Mouse (Mus musculus): ENCODE data around the gene Polr3c.
"Not testable (repeated sequence)": the region's sequence is repeated elsewhere in the genome, so short reads cannot be mapped to it uniquely, and the experiment has no call there.

Gene Polr3c

DNA sequence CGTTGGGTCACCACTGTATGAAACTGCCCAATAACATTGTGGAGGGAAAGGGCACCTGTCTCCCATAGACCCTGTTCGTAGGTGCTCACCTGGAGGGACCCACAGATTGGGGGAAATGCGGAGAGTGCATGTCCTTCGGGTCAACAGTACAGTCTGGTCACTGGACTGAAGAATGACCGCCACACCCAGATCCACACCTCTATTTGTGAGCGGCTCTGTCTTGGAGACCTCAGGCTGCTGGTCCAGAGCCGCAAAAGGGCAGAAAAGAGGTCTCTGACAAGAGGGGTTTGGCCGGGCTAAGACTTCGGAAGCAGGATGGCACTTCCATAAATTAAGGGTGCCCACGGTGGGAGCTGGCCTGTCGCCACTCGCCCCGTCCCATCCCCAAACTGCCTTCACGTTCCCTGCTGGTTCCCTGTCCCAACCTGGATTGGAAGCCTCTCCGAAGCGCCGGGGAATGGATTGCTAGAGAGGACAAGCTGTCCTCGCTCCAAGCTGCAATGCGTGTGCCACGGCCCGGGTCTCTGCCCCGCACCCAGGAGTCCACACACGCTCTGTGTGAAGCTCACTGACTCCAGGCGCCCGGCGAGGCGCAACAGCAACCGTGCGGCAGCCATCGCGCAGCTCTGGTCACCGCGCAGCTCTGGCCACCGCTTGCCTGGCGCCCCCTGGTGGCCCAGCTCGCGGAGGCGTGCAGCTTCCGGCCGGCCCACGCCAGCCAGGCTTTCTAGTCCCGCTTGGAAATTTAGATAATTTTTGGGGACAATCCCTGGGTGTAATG lies 19.3 kb downstream of the Polr3c start, which contains the start of gene Nudt17:
Gene Nudt17 (minus strand): TSS at position 660 of the 781 bp plus-strand sequence.
- peak; percentile 79 for DNase-seq (ENCODE audit: low spot score)

DNA sequence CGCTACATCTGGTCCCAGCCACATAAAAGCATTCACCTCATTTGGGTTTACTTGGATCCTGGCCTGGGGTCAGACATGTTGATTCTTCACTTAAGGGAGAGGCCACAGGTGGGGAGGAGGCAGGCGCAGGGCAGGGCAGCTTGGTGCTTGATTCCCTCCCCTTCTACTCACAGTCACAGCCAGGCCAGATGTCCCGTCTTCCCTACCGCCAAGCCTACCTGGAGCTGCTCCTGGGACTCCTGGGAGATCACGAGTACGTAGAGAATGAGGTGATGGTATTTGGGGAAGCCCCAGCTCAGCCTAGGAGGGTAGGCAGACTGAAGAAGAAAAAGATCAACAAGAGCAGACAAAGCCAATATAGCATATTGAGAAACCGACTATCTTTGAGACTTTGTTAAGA lies 20.4 kb downstream of the Polr3c start:
- DNase-seq (ENCODE audit: low spot score), result no peak

DNA sequence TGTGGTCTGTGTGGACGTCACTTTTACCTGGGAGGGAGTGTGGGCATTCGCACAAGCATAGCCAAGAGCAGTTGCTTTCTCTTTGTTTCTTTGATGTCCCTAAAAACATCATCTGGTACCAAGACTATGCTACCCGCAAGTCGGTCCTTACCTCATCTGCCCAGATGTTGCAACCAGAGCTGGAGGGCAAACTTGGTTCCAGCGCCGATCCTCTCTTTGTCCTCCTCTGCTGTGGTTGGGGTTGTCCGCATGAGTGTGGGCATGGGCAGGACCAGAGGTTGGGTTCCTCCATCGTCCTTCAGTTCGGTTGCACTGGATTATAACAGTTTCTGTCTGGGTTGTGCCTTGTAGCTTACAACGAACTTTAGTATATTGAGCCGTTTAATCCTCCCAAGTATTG lies 21.2 kb downstream of the Polr3c start:
- DNase-seq (ENCODE audit: low spot score), result no peak

DNA sequence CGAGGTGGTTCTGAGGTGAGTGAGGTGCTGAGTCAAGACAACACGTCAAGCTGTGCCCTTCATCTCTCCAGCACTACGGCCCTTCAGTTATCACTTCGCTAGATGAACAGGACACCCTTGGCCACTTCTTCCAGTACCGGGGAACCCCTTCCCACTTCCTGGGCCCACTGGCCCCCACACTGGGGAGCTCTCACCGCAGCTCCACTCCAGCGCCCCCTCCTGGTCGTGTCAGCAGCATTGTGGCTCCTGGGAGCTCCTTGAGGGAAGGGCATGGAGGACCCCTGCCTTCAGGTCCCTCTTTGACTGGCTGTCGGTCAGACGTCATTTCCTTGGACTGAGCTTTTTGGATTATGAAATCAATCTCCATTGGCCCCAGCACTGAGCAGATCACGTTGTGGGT lies 22.6 kb downstream of the Polr3c start:
- no peak for DNase-seq (ENCODE audit: low spot score)

DNA sequence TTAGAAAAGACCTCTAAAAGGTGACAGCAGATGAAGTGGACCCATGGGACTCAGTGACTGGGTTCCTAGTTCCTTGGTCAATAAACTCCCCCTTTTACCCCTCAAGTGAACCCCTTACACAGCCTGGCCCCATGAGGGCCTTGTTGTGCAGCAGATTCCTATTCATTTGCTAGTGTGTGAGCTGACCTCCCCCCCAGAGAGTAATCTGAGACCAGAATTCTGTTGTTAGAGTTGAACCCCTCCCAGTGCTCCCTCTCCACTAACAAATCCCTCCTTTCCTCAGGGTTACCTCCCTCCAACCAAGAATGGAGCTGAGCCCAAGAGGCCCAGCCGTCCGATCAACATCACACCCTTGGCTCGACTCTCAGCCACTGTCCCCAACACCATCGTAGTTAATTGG lies 26.4 kb downstream of the Polr3c start:
- no peak for DNase-seq (ENCODE audit: low spot score)

DNA sequence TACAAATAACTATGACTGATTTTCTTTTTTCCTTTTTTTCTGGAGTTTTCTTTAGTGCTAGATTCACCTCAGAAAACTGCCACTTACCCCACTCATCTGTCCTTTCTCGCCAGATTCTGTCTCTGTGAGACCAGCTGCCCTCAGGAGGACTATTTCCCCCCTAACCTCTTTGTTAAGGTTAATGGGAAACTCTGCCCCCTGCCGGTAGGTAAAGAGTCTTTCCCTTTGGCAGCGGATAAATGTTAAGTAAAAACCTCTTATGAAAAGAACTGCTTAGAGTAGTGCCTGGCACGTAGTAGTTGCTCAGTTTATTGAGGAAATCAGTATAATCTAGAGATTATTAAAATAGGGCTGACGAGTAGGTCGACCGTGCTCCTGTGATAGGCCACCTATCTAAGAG lies 27.1 kb downstream of the Polr3c start:
- no peak for DNase-seq (ENCODE audit: low spot score)

DNA sequence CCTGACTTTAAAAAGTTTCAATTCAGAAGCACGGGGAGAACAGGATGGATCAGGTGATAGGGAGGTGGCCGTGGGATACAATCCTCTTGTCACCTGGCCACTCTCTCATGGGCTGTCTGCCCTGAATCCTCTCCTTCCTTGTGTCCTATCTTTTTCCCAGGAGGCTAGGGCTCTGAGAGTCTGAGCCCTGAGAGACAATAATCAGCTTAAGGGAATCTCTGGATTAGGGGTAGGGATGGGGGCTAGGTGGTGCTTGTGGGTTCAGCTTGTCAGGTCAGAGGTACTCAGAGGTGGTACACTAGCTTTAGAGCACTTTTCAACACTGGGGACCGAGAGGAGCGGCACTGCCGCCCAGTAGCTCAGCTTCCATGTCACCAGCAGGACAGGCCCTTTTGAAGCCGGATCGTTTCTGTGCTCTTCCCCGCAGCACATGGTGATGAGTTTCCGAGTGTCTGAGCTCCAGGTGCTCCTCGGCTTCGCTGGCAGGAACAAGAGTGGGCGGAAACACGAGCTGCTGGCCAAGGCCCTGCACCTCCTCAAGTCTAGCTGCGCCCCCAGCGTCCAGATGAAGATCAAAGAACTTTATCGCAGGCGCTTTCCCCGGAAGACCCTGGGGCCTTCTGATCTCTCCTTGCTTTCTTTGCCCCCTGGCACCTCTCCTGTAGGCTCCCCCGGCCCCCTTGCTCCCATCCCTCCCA lies 28.3 kb downstream of the Polr3c start:
- DNase-seq (ENCODE audit: low spot score), result no peak

DNA sequence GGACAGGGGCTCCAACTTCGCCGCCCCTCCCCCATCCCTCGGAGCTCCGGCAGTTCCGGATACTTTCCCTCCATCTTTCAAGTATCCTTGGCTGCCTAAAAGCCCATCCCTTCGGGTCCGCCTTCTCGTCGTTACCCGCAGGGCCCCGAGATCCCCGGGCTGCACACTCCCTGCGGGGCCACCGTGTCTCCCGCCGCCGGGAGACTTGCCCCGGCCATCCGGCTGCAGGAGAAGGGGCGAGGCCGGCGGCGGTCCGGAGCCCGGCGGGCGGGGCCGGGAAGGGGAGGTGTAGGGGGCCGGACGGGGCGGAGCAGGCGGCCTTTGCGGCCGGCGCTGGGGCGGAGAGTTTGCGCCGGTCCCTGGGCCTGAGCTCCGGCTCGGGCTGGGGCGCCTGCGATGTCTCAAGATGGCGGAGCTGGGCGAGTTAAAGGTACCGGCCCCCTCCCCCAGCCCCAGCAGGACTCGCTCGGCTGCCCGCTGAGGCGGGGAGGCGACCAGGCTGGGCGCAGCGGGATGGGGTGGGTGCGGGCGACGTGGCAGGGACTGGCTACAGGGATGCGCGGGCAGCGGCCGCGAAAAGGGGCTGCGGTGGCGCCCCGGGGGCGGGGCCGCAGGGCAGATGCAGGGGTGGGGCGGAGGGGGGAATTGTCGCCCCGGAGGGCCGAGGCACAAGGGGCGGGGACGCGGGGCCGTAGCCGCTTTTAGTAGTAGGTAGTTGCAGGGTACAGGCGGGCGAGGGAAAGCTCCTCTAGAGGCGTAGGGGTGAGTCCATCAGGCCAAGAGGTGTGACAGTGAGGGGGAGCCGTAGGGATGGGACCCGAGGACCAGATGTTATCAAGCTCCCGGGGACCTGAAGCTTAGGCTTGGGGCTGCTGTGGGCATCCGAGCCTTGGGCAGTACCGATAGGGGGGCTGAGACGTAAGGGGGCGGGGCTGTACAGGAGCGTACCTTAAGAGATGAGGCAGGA lies 30.4 kb downstream of the Polr3c start:
- DNase-seq (ENCODE audit: low spot score), result peak; percentile 84

DNA sequence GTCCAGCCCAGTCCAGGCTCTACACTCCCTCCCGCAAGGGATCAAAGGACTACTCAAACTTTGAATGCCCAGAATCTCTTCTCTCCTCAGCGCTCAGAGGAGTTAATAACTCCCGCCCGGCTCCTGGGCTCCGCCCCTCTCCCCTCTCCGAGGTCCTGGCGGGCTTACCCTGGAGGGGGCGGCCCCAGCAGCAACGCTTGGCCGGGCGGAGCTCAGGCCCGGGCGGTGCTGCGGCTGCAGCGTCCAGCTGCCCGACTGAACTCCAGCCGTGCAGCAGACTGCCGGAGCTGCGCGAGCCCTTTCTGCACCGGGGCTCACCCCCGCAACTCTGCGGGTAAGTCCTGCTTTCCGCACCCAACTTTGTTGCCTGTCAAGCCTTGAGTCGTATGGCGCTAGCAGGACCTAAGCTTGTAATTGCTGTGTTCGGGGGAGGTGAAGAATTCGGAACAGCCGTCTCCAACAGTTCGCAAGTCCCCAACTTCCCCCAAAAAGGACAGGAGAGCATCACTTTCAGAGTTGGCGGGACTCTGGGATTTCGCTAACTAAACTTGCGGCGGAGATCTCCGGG lies 31.1 kb downstream of the Polr3c start, which contains the start of gene Pias3:
Gene Pias3 (plus strand): TSS at position 187 of the 568 bp plus-strand sequence.
- DNase-seq (ENCODE audit: low spot score), result peak; percentile 78

DNA sequence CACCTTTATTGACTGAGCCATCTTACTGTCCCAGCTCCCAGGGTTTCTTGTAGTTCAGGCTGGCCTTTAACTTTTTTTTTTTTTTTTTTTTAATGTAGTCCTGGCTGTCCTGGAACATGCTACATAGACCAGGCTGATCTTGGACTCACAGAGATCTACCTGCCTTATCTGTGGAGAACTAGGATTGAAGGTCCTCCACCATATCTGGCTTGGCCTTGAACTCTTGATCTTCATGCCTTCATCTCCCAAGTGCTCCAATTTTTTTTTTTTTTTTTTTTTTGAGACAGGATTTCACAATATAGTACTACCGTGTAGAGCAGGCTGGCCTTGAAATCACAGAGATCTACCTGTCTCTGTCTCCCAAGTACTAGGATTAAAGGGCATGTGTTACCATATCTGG lies 33.8 kb downstream of the Polr3c start:
- DNase-seq (ENCODE audit: low spot score), result no peak

DNA sequence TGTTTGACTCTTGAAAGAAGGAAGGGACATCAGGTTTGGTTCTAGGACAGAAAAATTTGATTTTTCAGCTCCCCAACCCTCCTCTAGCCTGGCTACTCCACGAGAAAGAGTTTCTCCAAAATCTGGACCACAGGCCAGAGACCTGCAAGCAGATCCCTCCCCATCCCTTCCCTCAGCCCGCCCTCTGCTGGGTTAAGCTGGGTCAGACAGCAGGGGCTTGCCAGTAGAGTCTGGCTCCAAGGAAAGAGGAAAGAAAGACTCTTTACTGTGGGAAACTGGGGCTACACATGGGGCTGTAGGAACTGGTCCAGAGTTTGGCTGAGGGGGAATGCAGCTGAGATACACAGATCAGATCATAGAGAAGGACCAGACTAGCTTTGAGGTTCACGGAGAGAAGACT lies 34.9 kb downstream of the Polr3c start:
- peak; percentile 46 for DNase-seq (ENCODE audit: low spot score)

DNA sequence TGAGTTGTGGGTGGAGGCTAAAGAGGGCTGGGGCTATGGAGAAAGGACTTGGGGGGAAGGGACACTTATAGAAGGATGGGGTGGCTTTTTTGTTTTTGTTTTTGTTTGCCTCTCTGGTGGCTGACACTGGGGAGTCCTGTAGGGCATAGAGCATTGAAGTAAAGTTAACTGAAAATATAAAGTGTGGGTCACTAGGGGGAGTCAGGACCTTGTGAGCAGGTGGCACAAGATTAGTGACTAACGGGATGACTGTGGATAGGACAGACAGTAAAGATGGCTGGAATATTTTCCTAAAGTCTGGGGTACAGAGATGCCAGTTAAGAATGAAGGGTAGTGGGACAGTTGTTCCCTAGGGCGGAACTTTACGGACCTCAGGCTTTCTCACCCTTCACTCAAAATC lies 37.1 kb downstream of the Polr3c start:
- DNase-seq (ENCODE audit: low spot score), result no peak

DNA sequence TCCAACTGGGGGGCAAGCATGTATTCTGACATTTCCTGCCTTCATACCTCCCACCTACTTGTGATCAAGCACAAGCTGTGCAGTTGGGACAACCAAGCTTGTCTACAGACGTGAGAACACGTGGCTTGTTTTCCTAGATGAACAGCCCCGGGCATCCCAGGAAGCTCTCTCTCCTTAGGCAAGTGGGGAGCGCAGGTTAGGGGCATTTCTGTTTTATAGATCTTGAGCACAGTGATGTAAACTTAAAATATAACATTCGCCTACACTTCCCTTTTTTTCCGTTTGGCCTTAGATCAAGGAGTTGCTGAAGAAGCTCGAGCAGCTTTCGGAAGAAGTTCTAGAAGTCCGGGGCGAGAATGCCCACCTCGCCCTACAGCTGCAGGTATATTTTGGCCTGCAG lies 38.6 kb downstream of the Polr3c start:
- no peak for DNase-seq (ENCODE audit: low spot score)

DNA sequence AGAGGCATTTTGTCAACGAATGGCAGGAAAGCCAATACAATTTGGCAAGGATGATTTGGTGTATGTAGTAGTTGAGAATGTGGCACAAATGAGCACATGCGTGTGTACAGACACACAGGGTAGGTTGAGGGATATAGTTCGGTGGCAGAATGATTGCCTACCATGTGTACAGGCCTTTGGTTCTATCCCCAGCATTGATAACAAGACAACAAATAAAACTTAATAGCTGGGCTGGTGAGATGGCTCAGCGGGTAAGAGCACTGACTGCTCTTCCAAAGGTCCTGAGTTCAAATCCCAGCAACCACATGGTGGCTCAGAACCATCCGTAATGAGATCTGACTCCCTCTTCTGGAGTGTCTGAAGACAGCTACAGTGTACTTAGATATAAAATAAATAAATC lies 41.4 kb downstream of the Polr3c start:
- DNase-seq (ENCODE audit: low spot score), result not testable (repeated sequence)

DNA sequence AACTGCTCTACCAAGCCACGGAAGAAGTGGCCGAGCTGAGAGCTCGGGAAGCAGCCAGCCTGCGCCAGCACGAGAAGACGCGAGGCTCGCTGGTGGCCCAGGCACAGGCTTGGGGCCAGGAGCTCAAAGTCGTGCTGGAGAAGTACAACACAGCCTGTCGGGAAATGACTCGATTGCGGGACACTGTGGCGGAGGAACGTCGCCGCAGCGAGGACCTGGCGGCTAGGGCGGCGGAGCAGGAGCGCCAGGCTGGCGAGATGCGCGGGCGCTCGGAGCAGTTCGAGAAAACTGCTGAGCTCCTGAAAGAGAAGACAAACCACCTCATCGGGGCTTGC lies 42.6 kb downstream of the Polr3c start:
- DNase-seq (ENCODE audit: low spot score), result no peak

DNA sequence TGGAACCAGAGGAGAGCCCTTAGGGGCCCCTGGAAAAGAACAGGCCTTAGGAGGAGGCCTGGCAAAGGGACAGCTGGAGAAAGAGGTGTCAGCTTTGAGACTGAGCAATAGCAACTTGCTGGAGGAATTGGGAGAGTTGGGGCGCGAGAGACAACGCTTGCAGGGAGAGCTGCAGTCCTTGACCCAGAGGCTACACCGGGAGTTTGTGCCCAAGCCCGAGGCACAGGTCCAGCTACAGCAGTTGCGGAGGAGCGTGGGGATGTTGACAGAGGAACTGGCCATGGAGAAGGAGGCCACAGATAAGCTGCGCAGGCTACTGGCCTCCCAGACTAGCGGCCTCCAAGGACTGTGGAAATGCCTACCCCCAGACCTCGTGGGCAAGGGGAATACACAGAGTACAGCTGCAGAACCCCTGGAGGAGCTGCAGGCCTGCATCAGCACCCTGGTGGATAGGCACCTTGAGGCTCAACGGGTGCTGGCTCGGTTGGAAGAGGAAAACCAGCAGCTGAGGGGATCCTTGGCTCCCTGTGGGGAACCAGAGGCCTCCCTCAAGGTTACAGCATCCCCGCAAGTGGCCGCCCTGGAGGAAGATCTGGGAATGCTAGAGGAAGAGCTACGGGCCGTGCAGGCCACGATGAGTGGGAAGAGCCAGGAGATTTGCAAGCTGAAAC lies 43.1 kb downstream of the Polr3c start:
- DNase-seq (ENCODE audit: low spot score), result no peak

DNA sequence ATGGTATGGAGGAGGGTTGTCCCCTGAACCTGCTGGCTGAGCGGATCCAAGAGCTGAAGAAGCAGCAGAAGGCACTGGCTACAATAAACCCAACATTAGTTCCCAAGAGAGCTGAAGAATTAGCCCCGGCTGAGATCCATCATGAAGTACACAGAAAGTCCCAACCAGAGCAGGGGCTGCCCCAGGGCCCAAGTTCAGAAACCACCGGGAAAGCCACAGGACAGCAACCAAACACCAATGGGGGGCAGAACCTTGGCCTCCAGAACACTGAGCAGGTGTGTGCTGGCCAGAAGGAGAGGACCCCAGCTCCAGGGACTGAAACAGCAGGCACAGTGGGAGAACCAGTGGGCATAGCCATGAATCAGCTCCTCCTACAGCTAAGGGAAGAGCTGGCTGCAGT lies 43.9 kb downstream of the Polr3c start:
- DNase-seq (ENCODE audit: low spot score), result no peak

DNA sequence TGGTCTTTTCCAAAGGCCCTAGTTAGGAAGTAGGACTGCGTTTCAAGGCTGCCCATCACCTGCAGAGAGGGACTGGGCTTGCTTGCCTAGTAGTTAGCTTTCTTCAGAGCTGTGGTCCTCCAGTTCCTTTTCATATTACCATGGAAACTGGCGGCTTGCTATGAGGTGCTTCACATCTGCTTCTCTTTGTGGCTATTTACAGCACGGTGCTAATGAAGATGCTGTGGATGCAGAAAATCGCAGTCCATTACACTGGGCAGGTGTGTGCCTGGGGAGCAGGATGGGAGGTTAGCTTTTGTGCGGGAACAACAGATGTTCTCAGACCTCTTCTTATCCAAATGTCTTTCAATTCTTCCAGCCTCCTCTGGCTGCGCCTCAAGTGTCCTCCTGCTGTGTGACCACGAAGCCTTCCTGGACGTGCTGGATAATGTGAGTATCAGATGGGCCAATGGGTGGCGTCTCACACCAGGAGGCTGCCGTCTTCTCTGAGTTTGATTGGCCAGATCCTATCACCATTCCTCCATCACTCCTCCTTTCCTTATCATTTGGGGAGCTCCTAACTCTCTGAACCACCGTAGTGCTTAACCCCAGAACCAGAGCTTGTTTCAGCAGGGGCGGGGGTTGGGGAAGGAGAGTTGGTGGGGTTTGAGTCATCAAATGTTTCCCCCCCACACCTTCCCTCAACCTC lies 47.0 kb downstream of the Polr3c start:
- DNase-seq (ENCODE audit: low spot score), result no peak

DNA sequence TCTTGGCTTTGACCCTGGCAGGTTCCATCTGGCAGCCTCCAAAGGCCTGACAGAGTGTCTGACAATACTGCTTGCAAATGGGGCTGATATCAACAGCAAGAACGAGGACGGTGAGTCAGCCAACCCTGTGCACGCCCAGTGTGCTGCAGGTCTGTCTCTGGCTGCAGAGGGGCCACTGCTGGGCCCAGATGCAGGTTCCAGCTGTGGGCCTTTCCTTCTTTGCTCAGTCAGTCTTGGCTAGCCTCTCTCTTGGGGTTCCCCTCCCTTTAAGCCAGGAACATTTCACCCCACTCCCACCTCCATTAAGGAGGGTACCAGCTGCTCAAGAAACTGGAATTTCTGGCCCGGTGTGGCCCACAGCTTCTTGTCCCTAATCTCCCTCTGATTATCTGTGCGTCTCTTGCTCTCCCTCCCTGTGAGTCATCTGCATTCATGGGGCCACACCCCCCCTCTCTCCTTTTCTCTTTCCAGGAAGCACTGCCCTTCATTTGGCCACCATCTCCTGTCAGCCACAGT lies 48.2 kb downstream of the Polr3c start:
- DNase-seq (ENCODE audit: low spot score), result no peak

DNA sequence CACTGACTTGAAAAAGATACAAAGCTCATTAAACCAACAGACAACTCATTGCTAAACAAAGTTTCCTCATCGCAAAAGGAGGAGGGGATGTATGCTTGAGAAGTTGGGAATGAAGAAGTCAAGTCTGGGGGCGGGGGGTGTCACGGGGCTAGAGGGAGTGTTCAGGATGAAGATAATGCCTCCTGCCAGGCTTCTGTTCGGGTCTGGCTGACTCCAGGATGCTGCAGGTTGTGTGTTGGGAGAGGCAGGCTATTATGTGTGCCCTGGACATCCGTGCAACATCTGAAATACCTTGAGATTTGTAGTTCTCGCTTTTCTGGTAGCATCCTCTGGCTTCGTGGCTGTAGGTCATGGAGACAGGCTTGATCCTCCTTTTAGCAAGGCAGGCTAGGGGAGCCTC lies 49.0 kb downstream of the Polr3c start:
- no peak for DNase-seq (ENCODE audit: low spot score)

DNA sequence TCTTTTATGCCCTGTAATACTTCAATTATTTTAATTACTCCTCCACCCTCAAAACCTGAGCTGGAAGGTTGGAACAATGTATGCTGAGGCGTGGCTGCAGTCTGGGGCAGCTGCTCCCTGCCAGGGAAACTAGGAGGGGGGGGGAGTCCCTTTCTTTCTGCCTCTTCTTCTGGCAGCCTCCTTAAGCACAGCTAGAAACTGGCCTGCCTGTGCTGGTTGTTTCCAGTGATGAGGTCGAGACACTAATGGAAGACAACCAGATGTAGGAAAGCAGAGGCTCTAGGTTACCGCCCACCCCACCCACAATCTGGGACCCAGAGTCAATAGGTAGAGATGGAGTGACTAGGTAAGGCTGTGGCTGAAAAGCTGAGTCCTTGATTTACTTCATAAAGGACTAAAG lies 51.7 kb downstream of the Polr3c start:
- DNase-seq (ENCODE audit: low spot score), result no peak
